Mouse (Mus musculus): ENCODE data around the gene Eno2.
A peak's percentile ranks its signal among the peaks of the same experiment; 100 is the strongest.
"Not testable (repeated sequence)": the region's sequence is repeated elsewhere in the genome, so short reads cannot be mapped to it uniquely, and the experiment has no call there.

Gene Eno2

GRCm38 (mm10) chr6:124769101-124769765 lies at the start of gene Eno2:
TSS of gene Eno2 (minus strand) at chr6:124769673.
- peak; percentile 65 for DNase-seq (ENCODE audit: low spot score)

DNA sequence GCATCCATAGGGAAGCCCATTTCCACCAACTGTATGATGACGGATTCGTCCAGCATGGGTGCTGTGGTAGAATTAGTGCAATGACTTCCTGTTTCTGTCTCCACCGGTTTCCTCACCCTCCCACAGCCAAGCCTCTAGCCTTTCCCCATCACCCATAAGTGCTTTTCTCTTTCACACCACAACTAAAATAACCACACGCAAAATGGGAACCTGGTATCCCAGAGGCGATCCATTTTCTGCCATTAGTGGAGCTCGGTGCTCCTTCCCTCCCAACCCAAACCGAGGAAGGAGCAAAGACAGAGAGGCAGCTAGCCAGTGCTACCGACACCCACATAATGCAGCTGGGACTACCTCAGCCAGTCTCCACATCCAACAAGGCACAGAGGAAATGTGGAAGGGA lies 48.5 kb upstream of the Eno2 start:
- no peak for DNase-seq (ENCODE audit: low spot score)

DNA sequence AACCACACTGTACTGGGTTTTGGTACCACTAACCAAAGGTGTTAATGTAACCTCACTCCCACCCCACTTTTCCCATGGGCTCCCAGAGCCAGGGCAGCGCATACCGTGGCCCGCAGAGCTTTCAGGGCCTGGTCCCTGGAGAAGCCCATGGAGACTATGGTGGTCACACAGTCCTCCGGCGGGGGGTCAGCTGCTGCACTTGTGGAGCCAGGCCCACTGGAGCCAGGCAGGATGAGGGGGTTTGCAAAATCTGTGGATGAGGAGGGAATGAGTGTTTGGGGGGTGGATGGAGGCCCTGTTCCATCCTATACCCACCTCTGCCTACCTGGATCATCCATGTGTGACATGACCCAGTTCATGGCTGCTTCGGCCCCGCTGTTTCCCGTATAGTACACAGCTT lies 48.1 kb upstream of the Eno2 start:
- DNase-seq (ENCODE audit: low spot score): no peak

DNA sequence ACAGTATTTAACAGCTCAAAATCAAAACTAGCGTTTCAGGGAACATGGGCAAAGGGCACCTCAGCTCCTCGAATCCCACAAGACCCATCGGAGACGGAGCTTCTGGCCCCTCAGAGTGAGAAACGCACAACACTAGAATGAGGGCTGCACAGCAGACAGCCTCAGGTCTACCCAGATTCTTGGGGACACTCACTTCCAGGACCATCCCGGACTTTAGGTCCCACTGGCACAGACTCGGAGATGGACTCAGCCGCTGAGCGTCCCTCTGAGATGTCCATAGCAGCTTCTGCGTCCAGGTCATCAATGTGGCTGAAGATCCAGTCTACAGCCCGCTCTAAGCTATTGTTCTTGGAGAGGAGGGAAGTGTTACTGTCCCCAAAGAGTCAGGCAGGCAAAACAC lies 47.7 kb upstream of the Eno2 start:
- no peak for DNase-seq (ENCODE audit: low spot score)

- peak; percentile 25 for DNase-seq (ENCODE audit: low spot score)
These were observed 47.1 kb upstream of the Eno2 start for GRCm38 (mm10) chr6:124816611-124817010.

DNA sequence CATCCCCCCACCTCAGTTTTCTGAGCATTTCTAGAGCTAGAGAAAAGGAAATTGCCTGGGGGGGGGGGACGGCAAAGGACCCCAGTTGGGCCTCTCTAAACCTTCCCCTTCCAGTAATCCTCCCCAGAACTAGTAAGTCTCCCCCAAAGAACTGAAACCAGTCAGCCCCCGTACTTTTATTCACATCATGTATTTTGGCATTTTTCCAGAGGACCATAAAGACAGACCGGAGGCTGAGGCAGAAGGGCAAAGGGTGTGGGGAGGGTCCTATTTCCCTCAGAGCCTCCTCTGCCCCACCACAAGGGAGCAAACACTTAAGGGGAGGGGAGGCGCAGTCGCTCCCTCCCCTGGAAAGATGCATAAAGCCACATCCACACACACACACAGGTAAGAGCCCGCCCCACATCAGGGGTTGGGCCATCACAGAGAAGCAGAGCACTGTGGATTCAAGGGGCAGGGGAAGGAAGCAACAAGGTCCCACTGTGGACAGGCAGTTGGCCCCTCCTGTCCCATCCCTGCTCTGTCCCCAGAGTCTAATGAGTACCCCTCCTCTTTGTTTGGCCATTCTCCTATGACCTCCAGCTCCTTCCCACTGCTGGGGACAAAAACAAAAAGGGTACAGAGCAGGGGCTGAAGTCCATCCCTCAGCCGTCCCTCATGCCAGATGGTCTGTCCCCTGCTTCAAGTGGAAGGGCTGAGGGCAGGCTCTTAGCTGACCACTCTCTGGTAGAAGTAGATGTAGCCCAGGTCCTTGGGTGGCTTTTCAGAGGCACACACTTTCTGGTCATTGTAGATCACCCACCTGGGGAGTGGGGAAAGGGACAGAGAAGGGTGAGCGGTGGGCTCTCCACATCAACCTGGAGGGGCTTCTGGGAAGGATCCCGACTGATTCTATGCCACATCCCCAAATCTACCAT lies 45.6 kb upstream of the Eno2 start:
- no peak for DNase-seq (ENCODE audit: low spot score)

GRCm38 (mm10) chr6:124814448-124814847 lies 45.0 kb upstream of the Eno2 start:
- no peak for DNase-seq (ENCODE audit: low spot score)

- DNase-seq (ENCODE audit: low spot score): peak; percentile 93
These were observed 44.5 kb upstream of the Eno2 start, which contains the start of gene Tpi1 for GRCm38 (mm10) chr6:124813933-124814332. TSS of gene Tpi1 (minus strand) at chr6:124814296.

DNA sequence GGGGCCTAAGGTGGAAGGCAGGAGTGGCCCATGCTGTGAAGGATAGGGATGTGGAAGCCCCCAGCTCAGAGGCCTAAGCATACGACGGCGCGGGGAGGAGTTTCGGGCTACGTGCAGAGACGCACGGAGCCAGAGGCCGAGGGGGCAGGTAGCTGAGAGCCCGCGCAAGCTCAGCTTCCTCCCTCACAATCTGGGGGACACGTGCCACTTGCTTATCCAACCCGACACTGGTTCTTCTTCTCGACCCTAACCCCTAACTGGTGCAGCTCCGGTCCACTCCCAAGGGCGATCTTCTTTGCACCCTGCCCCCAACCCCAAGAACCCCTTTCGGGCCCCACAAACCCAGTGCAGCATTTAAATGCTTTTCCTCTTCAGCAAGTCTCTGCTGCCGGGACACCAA lies 44.0 kb upstream of the Eno2 start:
- DNase-seq (ENCODE audit: low spot score): peak; percentile 77

- DNase-seq (ENCODE audit: low spot score): no peak
These were observed 43.4 kb upstream of the Eno2 start for GRCm38 (mm10) chr6:124812848-124813247.

DNA sequence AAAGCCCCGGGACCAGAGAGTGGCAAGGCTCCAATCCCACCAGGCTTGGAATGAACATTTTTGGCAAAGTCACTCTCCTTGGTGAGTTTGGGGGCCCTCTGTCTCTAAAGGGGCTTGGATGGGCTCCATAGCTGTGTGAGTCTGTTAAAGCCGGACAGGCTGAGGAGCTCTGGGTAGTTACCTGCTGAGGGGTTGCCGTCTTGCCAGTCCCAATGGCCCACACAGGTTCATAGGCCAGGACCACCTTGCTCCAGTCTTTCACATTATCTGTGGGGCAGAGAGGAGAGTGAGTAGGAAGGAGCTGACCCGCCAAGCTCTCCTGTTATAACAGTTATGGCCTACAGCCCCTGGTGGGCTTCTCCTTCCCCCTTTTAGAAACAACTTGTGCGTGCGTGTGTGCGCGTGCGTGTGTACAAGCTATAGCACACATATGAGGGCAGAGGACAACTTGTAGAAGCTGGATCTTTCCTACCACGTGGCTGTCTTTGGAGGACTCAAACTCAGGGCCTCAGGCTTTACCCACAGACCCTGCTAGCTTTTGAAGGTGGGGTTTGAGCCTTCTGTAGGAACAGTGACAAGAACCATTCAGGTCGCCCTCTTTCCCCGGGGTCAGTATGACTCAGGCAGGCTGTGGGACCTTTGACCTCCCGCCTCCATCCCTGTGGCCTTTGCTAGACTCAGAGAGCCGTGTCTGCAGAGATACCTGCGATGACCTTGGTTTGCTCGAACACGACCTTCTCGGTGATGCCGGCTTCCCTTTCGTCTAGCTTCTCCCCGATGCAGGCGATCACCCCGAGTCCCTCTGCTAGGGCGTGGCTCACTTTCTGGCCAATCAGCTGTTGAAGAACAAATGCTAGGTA lies 42.5 kb upstream of the Eno2 start:
- DNase-seq (ENCODE audit: low spot score): no peak

DNA sequence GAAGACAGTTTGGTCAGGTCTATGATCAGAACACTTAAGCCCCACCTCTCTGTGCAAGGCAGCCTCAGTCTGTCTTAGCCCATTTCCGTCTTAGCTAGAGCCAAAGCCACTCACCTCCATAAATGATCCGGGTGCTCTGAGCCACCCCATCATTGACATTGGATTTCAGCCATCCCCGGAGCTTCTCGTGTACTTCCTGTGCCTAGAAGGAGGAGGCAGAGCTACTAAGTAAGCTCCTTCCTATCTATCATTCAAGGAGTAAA lies 41.9 kb upstream of the Eno2 start:
- DNase-seq (ENCODE audit: low spot score): no peak

DNA sequence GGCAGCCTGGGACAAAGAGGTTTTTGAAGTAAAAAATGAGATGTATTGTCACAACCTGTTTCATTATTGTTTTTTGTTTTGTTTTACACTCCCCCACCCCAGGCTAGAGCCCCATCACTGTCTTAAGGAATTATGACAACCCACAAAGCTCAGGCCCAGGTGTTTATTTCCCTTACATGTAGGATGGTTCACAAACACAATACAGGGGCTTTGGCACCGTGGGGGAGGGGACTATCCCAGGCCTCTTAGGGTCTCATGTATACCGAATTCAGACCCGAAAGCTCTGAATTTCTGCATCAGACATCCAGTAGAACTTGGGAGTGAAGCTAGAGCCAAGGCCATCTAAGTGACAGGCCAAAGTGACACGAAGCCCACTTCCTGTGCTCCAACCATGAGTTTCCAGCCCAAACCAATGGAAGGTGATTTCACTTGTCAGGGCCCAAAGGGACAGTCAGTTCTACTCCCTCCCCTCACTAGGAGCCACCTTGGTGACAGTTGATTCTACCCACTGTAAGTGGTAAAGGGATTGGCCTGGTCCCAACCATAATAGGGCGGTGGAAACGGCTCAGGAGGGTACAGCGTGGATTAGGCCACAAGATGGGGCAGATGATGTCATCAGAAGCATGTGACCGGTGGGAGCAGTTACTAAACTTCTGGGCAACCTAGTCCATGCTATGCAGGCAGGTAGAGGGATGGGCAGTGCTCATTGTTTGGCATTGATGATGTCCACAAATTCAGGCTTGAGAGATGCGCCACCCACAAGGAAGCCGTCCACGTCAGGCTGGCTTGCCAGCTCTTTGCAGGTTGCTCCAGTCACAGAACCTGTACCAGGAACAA lies 41.3 kb upstream of the Eno2 start:
- DNase-seq (ENCODE audit: low spot score): not testable (repeated sequence)

- DNase-seq (ENCODE audit: low spot score): peak; percentile 68
These were observed 40.5 kb upstream of the Eno2 start for GRCm38 (mm10) chr6:124809775-124810538.

GRCm38 (mm10) chr6:124809052-124809774 lies 39.7 kb upstream of the Eno2 start:
- peak; percentile 90 for DNase-seq (ENCODE audit: low spot score)

DNA sequence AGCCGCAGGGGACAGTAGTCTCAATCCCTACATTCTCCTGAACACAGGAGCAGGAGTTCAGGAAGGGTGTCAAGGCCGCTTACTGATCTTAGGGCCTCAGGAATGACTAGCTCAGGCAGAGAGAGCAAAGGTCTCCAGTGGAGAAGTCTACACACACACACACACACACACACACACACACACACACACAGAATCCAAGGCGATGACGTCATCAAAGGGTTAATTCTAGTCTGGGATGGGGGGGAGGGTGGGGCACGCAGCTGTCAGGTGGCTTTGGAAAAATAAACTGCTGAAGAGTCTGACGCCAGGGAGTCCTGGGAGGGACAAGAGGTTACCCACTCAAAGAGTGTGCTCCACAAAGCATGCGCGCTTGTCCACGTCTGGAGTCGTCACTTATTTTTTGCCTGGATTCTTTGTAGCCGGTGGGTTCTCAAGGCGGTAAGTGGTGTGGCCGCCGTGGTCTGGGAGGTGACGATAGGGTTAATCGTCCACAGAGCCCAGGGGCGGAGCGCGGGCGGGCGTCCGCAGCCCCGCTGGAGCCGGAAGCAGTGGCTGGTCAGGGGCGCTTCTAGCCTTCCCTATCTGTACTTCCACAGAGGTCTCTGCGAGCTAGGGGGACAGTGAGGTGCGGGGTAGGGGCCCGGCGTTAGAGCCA lies 39.0 kb upstream of the Eno2 start, which contains the start of gene Spsb2:
Spsb2 (plus strand) TSS at position 304 of the 655 bp plus-strand sequence.
- peak; percentile 81 for DNase-seq (ENCODE audit: low spot score)

GRCm38 (mm10) chr6:124807986-124808357 lies 38.5 kb upstream of the Eno2 start:
- no peak for DNase-seq (ENCODE audit: low spot score)

DNA sequence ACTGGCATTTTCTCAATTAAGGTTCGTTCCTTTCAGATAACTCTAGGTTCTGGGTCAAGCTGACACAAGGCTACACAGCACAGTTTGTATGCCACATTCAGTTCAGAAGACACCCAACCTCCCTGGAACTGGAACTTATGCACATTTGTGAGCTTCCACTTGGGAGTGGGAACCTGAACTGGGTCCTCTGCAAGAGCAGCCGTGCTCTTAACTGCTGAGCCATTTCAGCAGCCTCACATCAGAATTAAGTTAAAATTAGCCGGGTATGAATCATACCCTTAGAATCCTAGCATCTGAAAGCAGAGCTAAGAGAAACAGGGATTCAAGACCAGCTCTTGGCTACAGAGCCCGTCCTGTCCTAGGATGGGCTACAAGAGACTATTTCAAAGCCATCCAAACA lies 37.9 kb upstream of the Eno2 start:
- DNase-seq (ENCODE audit: low spot score): no peak

DNA sequence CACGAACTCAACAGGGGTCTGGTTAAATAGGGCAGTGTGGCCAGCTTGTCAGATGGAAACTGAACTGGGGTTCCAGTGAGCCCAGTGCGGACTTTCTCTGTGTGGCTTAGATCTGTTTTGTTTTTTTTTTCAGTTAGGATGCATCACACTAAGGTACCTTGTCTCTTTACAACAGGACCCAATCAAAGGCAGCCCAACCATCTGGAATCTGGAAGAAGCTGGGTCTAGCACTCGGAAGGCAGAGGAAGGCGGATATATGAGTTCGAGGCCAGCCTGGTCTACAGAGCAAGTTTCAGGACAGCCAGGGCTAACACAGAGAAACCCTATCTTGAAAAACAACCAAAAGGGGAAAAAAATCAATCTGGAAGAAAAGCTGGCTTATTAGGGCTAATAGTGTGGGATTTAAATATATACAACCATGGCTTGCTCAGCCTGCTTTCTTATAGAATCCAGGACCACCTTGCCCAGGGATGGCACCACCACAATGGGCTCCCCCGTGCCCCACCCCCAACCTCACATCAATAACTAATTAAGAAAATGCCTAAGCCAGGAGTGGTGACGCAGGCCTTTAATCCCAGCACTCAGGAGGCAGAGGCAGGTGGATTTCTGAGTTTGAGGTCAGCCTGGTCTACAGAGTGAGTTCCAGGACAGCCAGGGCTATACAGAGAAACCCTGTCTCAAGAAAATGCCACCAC lies 37.1 kb upstream of the Eno2 start:
- DNase-seq (ENCODE audit: low spot score): no peak
